In the genomic region with DNA sequence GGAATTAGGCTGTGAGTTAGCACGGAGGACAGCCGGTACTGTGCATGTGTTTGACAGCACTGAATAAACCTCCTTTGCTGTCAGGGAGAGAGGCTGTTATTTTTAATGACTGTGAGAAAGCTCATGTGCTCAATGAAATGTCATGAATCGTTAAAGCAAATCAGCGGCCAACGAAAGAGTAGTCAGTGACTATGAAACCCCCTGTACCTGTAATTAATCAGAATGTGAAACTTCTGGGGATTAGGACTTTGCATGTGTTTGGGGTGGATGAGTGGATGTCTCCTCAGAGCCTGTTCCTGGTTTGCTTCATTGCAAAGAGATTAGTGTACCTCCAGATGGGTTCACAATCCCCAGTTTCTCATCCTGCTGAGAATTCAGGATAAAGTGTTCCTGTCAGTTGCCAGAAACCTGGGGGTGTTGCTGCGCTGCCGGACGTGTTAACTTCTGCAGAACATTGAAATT, we compare ENCODE assay signal across 12 mouse cellular contexts.
DNase-seq lines count a peak whose midpoint lies in the region; ATAC-seq and TF ChIP-seq lines count a peak whose summit lies in the region.
"Had no signal": no experiment of that assay in that cellular context is flagged by ENCODE, and none has a peak within 500 bp of the region (broad histone marks: within the 10 kb centered on the region; RNA-seq: fewer than 3 reads in every experiment).

No protein-coding gene starts in this region.

- H3K36me3 ChIP-seq in hindbrain, postnatal 0 days (ENCODE audit: insufficient read depth, low read length), result no peaks in the 10 kb centered on the region
- H3K36me3 ChIP-seq in hindbrain, embryonic 12.5 days, result no peaks in the 10 kb centered on the region
- no peaks in the 10 kb centered on the region for H3K36me3 ChIP-seq in limb, embryonic 14.5 days (ENCODE audit: control insufficient read depth, insufficient read depth, low read length)
- H3K36me3 ChIP-seq: heart, embryonic 15.5 days had no signal

- TF ChIP-seq CTCF in hindbrain, postnatal 0 days (IDR thresholded peaks at IDR 0.05; ENCODE audit: low read depth), result no peak

- TF ChIP-seq POLR2A in limb, embryonic 14.5 days (IDR thresholded peaks at IDR 0.05; ENCODE audit: borderline replicate concordance, extremely low read depth, insufficient read depth, insufficient read length), result no peak

- H3K27me3 ChIP-seq in hindbrain, postnatal 0 days (ENCODE audit: insufficient read depth, low read length), result no peaks in the 10 kb centered on the region
- no peaks in the 10 kb centered on the region for H3K27me3 ChIP-seq in hindbrain, embryonic 12.5 days
- 0 out of 2 replicates have a peak, but pooled peaks cover 4% of the 10 kb centered on the region for H3K27me3 ChIP-seq in limb, embryonic 14.5 days (ENCODE audit: control insufficient read depth, insufficient read depth, low read length)
- H3K27me3 ChIP-seq: heart, embryonic 15.5 days had no signal

- H3K4me1 ChIP-seq in hindbrain, postnatal 0 days (ENCODE audit: insufficient read depth, low read length), result no peaks in the 10 kb centered on the region
- H3K4me1 ChIP-seq in hindbrain, embryonic 12.5 days, result no peaks in the 10 kb centered on the region
- peaks cover 7% of the 10 kb centered on the region; the same call in 1 of the 2 replicates for H3K4me1 ChIP-seq in limb, embryonic 14.5 days (ENCODE audit: control insufficient read depth, insufficient read depth, low read length)
- H3K4me1 ChIP-seq: heart, embryonic 15.5 days had no signal

- no peak overlapping the region for H3K27ac ChIP-seq in hindbrain, postnatal 0 days
- no peak overlapping the region for H3K27ac ChIP-seq in hindbrain, embryonic 12.5 days
- no peak overlapping the region for H3K27ac ChIP-seq in limb, embryonic 14.5 days (replicated peaks; ENCODE audit: low read depth, low read length)
- H3K27ac ChIP-seq: heart, embryonic 15.5 days; liver, embryonic 14.5 days had no signal

- H3K4me2 ChIP-seq in hindbrain, postnatal 0 days (ENCODE audit: low read depth, low read length), result no peak overlapping the region
- no peak overlapping the region for H3K4me2 ChIP-seq in hindbrain, embryonic 12.5 days (replicated peaks)
- no peak overlapping the region for H3K4me2 ChIP-seq in limb, embryonic 14.5 days (replicated peaks; ENCODE audit: low read depth, low read length, severe bottlenecking)
- H3K4me2 ChIP-seq: heart, embryonic 15.5 days had no signal

- 61% methylated on average over 8 of the region's 8 CpGs for WGBS in hindbrain, postnatal 0 days
- WGBS in hindbrain, embryonic 12.5 days, result 75% methylated on average over 8 of the region's 8 CpGs
- WGBS in limb, embryonic 14.5 days, result 16% methylated on average over 8 of the region's 8 CpGs

- ATAC-seq in hindbrain, postnatal 0 days, result no peak
- ATAC-seq in hindbrain, embryonic 12.5 days (ENCODE audit: low FRiP score), result no peak
- no peak; the same call in 1 of the 2 replicates for ATAC-seq in limb, embryonic 14.5 days (ENCODE audit: low FRiP score, low read depth)
- ATAC-seq: intestine, postnatal 0 days had no signal

- H3K9me3 ChIP-seq in hindbrain, postnatal 0 days (ENCODE audit: low read length), result no peaks in the 10 kb centered on the region
- H3K9me3 ChIP-seq in hindbrain, embryonic 12.5 days (replicated peaks), result no peaks in the 10 kb centered on the region
- H3K9me3 ChIP-seq in limb, embryonic 14.5 days (ENCODE audit: control insufficient read depth, low read length), result no peaks in the 10 kb centered on the region
- H3K9me3 ChIP-seq: heart, embryonic 15.5 days had no signal

- H3K9ac ChIP-seq in hindbrain, postnatal 0 days (replicated peaks; ENCODE audit: low read length), result no peak overlapping the region
- H3K9ac ChIP-seq in hindbrain, embryonic 12.5 days, result no peak overlapping the region
- no peak overlapping the region for H3K9ac ChIP-seq in limb, embryonic 14.5 days (ENCODE audit: low read depth, low read length, severe bottlenecking)
- H3K9ac ChIP-seq: heart, embryonic 15.5 days; liver, embryonic 14.5 days had no signal

- H3K4me3 ChIP-seq in hindbrain, postnatal 0 days (ENCODE audit: low read length), result no peak overlapping the region
- H3K4me3 ChIP-seq in hindbrain, embryonic 12.5 days, result no peak overlapping the region
- no peak overlapping the region for H3K4me3 ChIP-seq in limb, embryonic 14.5 days (replicated peaks; ENCODE audit: low read length)
- H3K4me3 ChIP-seq: heart, embryonic 15.5 days; myocyte had no signal

- DNase-seq in hindbrain, postnatal 0 days (ENCODE audit: low spot score), result peak; percentile 19
- peak; percentile 5 for DNase-seq in forelimb bud, embryonic 11.5 days (ENCODE audit: low read depth, low spot score)
- peak; percentile 26 to 59 for DNase-seq in layer of hippocampus, postnatal 14 days (ENCODE audit: low spot score in 2 of 2)
- DNase-seq in limb, embryonic 14.5 days (ENCODE audit: low spot score), result peak; percentile 6
- no peak for DNase-seq in spleen, postnatal 36 days (ENCODE audit: low spot score in 2 of 2)
- no peak for DNase-seq in liver
- DNase-seq: gastrocnemius, postnatal 10 days had no signal

Comparison
In these comparisons a context has a peak if more than half of its experiments do, and no peak if none do; other contexts are left out.
1. DNase-seq: peak in hindbrain, postnatal 0 days (single experiment), forelimb bud, embryonic 11.5 days (single experiment), layer of hippocampus, postnatal 14 days (2 of 2) and limb, embryonic 14.5 days (single experiment); none in spleen, postnatal 36 days (0 of 2) and liver (single experiment).